ENCODE assay signal across 25 mouse cellular contexts in the genomic region with DNA sequence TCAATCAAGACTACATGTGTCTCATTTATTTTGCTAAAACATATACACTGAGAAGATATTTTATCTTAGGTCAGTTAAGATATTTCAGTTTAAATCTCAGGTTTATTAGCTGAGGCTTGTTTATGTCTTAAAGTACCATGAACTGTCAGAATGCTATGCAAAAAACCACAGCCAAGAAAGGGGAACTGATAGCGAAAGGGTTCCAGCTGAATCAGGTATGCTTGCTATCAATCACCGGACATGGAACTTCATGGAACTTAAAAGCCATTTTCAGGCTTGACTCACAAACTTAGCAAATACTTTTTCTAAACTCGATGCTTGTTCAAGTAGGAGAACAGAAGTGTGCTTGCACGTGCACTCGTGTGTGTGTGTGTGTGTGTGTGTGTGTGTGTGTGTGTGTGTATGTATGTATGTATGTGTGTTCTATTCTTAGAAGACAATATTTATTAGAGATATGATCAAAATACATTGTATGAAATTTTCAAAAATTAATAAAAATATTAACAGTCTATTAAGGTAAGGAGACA.
"Had no signal": no experiment of that assay in that cellular context is flagged by ENCODE, and none has a peak within 500 bp of the region (broad histone marks: within the 10 kb centered on the region; RNA-seq: fewer than 3 reads in every experiment).

No protein-coding gene starts in this region.

- H3K9ac ChIP-seq: heart, embryonic 12.5 days; hindbrain, embryonic 13.5 days; hindbrain, embryonic 15.5 days; limb, embryonic 13.5 days; limb, embryonic 15.5 days; liver, embryonic 12.5 days; liver, embryonic 14.5 days had no signal

- ATAC-seq: hindbrain, postnatal 0 days; intestine, embryonic 16.5 days; liver, embryonic 12.5 days had no signal

- H3K4me2 ChIP-seq: heart, embryonic 12.5 days; hindbrain, embryonic 13.5 days; hindbrain, embryonic 15.5 days; limb, embryonic 13.5 days; limb, embryonic 15.5 days; liver, embryonic 12.5 days had no signal

- H3K27ac ChIP-seq: gastrocnemius, adult 2 months; heart, embryonic 10.5 days; hindbrain, embryonic 13.5 days; hindbrain, embryonic 15.5 days; hindbrain, postnatal 0 days; layer of hippocampus, adult 2 months; left cerebral cortex, adult 2 months; limb, embryonic 13.5 days; limb, embryonic 15.5 days; liver, embryonic 12.5 days; liver, embryonic 14.5 days had no signal

- H3K4me3 ChIP-seq: gastrocnemius, adult 2 months; heart, embryonic 10.5 days; heart, embryonic 12.5 days; hindbrain, embryonic 13.5 days; hindbrain, embryonic 15.5 days; layer of hippocampus, adult 2 months; left cerebral cortex, adult 2 months; limb, embryonic 13.5 days; limb, embryonic 15.5 days; liver, embryonic 12.5 days had no signal

- H3K4me1 ChIP-seq: heart, embryonic 10.5 days; heart, embryonic 12.5 days; hindbrain, embryonic 13.5 days; hindbrain, embryonic 15.5 days; limb, embryonic 13.5 days; limb, embryonic 15.5 days; liver, embryonic 12.5 days had no signal

- H3K36me3 ChIP-seq: heart, embryonic 10.5 days; heart, embryonic 12.5 days; hindbrain, embryonic 13.5 days; limb, embryonic 13.5 days; limb, embryonic 15.5 days; liver, embryonic 12.5 days had no signal

- H3K9me3 ChIP-seq: heart, embryonic 10.5 days; heart, embryonic 12.5 days; hindbrain, embryonic 13.5 days; hindbrain, embryonic 15.5 days; limb, embryonic 13.5 days; limb, embryonic 15.5 days; liver, embryonic 12.5 days had no signal

- H3K27me3 ChIP-seq: heart, embryonic 12.5 days; hindbrain, embryonic 13.5 days; hindbrain, embryonic 15.5 days; limb, embryonic 13.5 days; limb, embryonic 15.5 days; liver, embryonic 12.5 days had no signal

- DNase-seq: gastrocnemius, adult 2 months; gastrocnemius, postnatal 10 days; gastrocnemius, postnatal 25 days; heart, adult 18-20 months; heart, postnatal 10 days; heart, postnatal 4 days; kidney, adult 11 months; kidney, adult 2 months; kidney, adult 9 months; kidney, postnatal 10 days; kidney, postnatal 25 days; kidney, postnatal 4 days; left cerebral cortex, postnatal 4 days had no signal
